Mouse (Mus musculus) myocyte (in vitro differentiated cells): ENCODE measurements at regions not wholly inside any gene's neighbourhood (a gene's known extent, or its start where the extent isn't known, plus 50 kb on each side); places are given as distances from the start of the nearest gene placed in this dataset.

Experiments used
- E2F4 ChIP-seq: IDR thresholded peaks from one replicate; pipeline ENCODE4 v1.6.1; 2011; ENCODE audit warnings: mild to moderate bottlenecking, control low read depth, moderate library complexity; ENCODE audit not compliant: insufficient read depth
- MYOD1 ChIP-seq, 3 experiments: IDR thresholded peaks; one replicate each; pipeline ENCODE4 v1.6.1; 2011; ENCODE audit warnings: control low read depth in 2 of 3, low read depth in 2 of 3, mild to moderate bottlenecking in 2 of 3, moderate library complexity in 1 of 3; ENCODE audit not compliant: insufficient read length in 2 of 3, control insufficient read depth in 1 of 3
- MYOG ChIP-seq, 3 experiments: IDR thresholded peaks; one replicate each; pipeline ENCODE4 v1.6.1; 2011; ENCODE audit warnings: control low read depth in 2 of 3, low read depth in 2 of 3, mild to moderate bottlenecking in 2 of 3; ENCODE audit not compliant: insufficient read length in 2 of 3, control insufficient read depth in 1 of 3, insufficient read depth in 1 of 3
- POLR2A ChIP-seq: IDR thresholded peaks from one replicate; pipeline ENCODE4 v1.6.1; 2011; ENCODE audit warnings: low read depth, mild to moderate bottlenecking, control low read depth, moderate library complexity; ENCODE audit not compliant: insufficient read length
- POLR2AphosphoS2 ChIP-seq: IDR thresholded peaks from one replicate; pipeline ENCODE4 v1.6.1; 2011; ENCODE audit warnings: low read depth, control low read depth; ENCODE audit not compliant: insufficient read length
- USF1 ChIP-seq: IDR thresholded peaks from one replicate; pipeline ENCODE4 v1.6.1; 2011; ENCODE audit warnings: low read depth, mild to moderate bottlenecking, control low read depth, moderate library complexity

DNA sequence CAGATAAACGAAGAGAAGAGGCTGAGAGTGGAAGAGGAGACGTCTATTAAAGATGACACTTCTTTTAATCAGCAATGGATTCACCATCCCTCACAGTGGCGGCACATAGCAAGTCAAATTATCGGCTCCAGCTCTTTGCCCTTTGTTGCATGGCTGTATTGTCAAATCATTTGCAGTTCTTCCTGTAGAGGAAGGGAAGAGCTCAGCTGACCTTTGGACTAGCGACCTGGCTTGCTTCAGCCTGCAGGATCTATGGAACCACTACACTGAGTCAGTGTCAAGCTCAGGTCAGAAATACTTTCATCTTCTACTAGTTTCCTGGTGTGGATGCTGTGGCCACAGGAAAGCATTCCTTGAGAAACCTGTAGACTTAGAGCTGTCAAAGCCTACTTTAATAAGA, 450.4 kb upstream of the Cited2 start:
- no peak for TF ChIP-seq POLR2AphosphoS2
- no peak for TF ChIP-seq POLR2A
- no peak for TF ChIP-seq USF1
- no peak for TF ChIP-seq E2F4
- TF ChIP-seq MYOG (IDR thresholded peaks at IDR 0.05; ENCODE audit: control insufficient read depth in 1 of 3, insufficient read depth in 1 of 3, insufficient read length in 2 of 3, low read depth in 2 of 3), result no peak
- TF ChIP-seq MYOD1 (IDR thresholded peaks at IDR 0.05; ENCODE audit: control insufficient read depth in 1 of 3, insufficient read length in 2 of 3, low read depth in 2 of 3), result no peak
